Mouse (Mus musculus) brain, embryonic 14.5 days (tissue): ENCODE results near the gene Skiv2l.

Source experiments
- CTCF ChIP-seq: fragments of 200-500 bp; IDR thresholded peaks from 2 replicates; pipeline ENCODE4 v1.5.1; 2012; ENCODE audit warnings: inconsistent platforms, mild to moderate bottlenecking, moderate library complexity, borderline replicate concordance; ENCODE audit not compliant: insufficient read depth, insufficient read length; ENCODE audit errors: extremely low read depth
- POLR2A ChIP-seq: fragments of 200-500 bp; IDR thresholded peaks from 2 replicates; pipeline ENCODE4 v1.6.1; 2012; ENCODE audit warnings: mild to moderate bottlenecking, inconsistent platforms, borderline replicate concordance; ENCODE audit not compliant: poor library complexity, insufficient read depth, insufficient read length, severe bottlenecking; ENCODE audit errors: extremely low read depth

- TF ChIP-seq CTCF: no peak
- TF ChIP-seq POLR2A: no peak
Observed at GRCm38 (mm10) chr17:34844884-34845283, 5.1 kb downstream of the Skiv2l start.
